Mouse (Mus musculus): ENCODE data around the gene Nedd9. TPM values are rescaled to one million over a fixed set of nuclear protein-coding genes. Genes with fewer than 3 reads are reported as not detected.

Nedd9 gene
- polyA plus RNA-seq, 1 experiment, result 39.4 TPM

DNA sequence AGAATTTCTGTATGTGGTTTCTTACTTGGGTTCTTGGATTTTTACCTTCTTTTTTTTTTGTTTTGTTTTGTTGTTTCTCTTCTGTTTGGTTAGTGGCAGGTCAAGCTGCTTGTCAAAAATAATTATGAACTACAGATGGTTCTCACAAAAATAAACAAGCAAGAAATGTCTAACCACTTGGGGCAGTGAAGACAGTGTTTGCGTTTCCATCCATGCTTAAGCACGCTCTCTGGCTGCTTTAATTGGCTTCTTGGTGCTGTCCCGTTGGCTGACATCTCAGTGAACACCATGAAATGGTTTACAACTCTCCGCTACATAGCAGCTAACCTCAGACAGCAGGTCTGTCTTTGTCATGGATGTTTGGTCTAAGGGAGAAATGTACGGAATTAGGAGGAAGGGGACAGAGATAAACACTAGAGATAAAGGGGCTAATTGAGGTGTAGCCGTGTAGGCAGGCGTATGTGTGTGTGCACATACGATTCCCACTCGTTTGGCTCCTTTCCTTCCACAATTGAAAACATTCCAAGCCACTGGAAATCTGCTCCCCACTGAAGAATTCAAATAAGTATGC, 2.6 kb upstream of the Nedd9 start:
- no peak for DNase-seq
- no peak for TF ChIP-seq POLR2A (IDR thresholded peaks at IDR 0.05; ENCODE audit: control insufficient read depth, extremely low read depth, insufficient read depth, low read length, poor library complexity)
- 95% methylated on average over 9 of the region's 9 CpGs for WGBS
- peaks cover 9% of the 10 kb centered on the region for H3K4me1 ChIP-seq (replicated peaks; ENCODE audit: control insufficient read depth, insufficient read depth, low read length)
- H3K4me3 ChIP-seq (ENCODE audit: control insufficient read depth, insufficient read depth, low read length), result no peak overlapping the region
- H3K27me3 ChIP-seq (ENCODE audit: control insufficient read depth, insufficient read depth, low read length), result no peaks in the 10 kb centered on the region
- H3K27ac ChIP-seq (ENCODE audit: control insufficient read depth, insufficient read depth, low read length), result no peak overlapping the region
- H3K36me3 ChIP-seq (ENCODE audit: control insufficient read depth, insufficient read depth, low read length), result no peaks in the 10 kb centered on the region

DNA sequence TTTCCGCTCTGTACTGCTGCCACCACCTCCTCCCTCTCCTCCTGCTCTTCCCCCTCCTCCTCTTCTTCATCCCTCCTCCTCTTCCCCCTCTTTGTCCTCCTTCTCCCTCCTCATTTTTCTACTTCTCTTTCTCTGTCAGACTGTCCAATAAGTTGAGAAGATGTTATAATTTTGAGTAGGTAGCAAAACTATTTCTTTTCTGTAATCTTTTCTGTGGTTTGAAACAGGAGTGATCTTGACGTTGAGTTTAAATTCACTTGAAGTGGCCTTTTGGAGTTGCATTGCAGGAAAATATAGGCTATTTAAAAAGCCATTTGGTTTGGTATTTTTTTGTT, 214 bp upstream of the Nedd9 start:
- no peak overlapping the region for H3K4me3 ChIP-seq (ENCODE audit: control insufficient read depth, insufficient read depth, low read length)
- no peaks in the 10 kb centered on the region for H3K36me3 ChIP-seq (ENCODE audit: control insufficient read depth, insufficient read depth, low read length)
- 7% methylated on average over 2 of the region's 2 CpGs for WGBS
- no peak for DNase-seq
- H3K4me1 ChIP-seq (replicated peaks; ENCODE audit: control insufficient read depth, insufficient read depth, low read length), result peaks cover 16% of the 10 kb centered on the region
- TF ChIP-seq POLR2A (IDR thresholded peaks at IDR 0.05; ENCODE audit: control insufficient read depth, extremely low read depth, insufficient read depth, low read length, poor library complexity), result no peak
- no peak for TF ChIP-seq CTCF (IDR thresholded peaks at IDR 0.05; ENCODE audit: borderline replicate concordance, control insufficient read depth, extremely low read depth, insufficient read depth, low read length, poor library complexity)
- no peaks in the 10 kb centered on the region for H3K27me3 ChIP-seq (ENCODE audit: control insufficient read depth, insufficient read depth, low read length)
- no peak overlapping the region for H3K27ac ChIP-seq (ENCODE audit: control insufficient read depth, insufficient read depth, low read length)

DNA sequence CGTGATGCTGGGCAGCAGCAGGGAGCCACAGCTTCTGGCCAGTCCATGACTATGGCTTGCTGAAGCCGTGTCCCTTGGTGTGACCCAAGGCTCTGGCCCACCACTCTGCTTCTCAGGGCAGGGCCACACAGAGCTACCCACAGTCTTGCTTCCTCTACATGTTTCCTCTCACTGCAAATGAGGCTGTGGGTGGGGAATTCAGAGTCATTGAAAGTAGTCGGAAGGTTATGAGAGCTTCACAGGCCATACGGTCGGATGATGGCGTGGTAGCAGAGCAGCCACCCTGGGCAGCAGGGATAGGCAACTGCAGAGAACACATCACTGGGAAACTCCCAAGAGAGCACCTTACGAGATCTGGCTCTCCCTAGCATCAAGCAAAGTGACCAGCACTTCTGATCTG, 3.2 kb downstream of the Nedd9 start:
- Histone ChIP-seq H3K27me3 (ENCODE audit: control insufficient read depth, insufficient read depth, low read length) (no peaks in the 10 kb centered on the region), H3K27ac (ENCODE audit: control insufficient read depth, insufficient read depth, low read length) (peak overlapping the region; percentile 48; the same call in 1 of the 2 replicates), H3K4me3 (ENCODE audit: control insufficient read depth, insufficient read depth, low read length) (no peak overlapping the region), H3K4me1 (replicated peaks; ENCODE audit: control insufficient read depth, insufficient read depth, low read length) (peaks cover 16% of the 10 kb centered on the region), H3K36me3 (ENCODE audit: control insufficient read depth, insufficient read depth, low read length) (no peaks in the 10 kb centered on the region)
- WGBS, result 83% methylated on average over 7 of the region's 7 CpGs
- DNase-seq, result no peak
- TF ChIP-seq POLR2A (IDR thresholded peaks at IDR 0.05; ENCODE audit: control insufficient read depth, extremely low read depth, insufficient read depth, low read length, poor library complexity) (no peak), CTCF (IDR thresholded peaks at IDR 0.05; ENCODE audit: borderline replicate concordance, control insufficient read depth, extremely low read depth, insufficient read depth, low read length, poor library complexity) (no peak)

DNA sequence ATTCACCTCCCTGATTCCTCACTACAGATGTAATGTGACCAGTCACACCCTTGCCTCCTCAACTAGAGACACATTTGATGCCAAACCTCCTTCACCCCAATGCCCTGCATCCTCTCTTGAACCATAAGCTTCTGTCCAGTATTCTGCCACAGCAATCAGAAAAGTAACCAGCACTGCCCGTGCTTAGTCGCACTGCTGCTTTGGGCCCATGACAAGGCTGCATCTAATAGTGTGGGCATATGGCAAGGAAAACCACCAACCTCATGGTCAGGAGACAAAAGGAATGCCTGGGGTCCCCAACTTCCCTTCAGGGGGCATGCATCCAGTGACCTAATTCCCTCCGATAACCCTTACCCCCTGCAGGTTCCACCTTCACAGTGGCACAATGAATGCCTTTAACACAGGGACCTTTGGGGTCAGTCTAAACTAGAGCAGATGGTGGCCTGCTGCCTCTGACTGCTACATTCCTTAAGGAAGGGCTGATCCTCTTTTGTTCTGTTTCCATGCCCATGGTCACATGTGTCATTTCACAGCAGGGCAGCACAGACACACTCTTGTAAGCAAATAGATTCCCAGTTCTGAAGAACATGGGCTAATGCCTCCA, 4.7 kb downstream of the Nedd9 start:
- H3K27me3 ChIP-seq (ENCODE audit: control insufficient read depth, insufficient read depth, low read length), result no peaks in the 10 kb centered on the region
- H3K36me3 ChIP-seq (ENCODE audit: control insufficient read depth, insufficient read depth, low read length), result no peaks in the 10 kb centered on the region
- H3K27ac ChIP-seq (ENCODE audit: control insufficient read depth, insufficient read depth, low read length), result no peak overlapping the region
- TF ChIP-seq CTCF (IDR thresholded peaks at IDR 0.05; ENCODE audit: borderline replicate concordance, control insufficient read depth, extremely low read depth, insufficient read depth, low read length, poor library complexity) (no peak), POLR2A (IDR thresholded peaks at IDR 0.05; ENCODE audit: control insufficient read depth, extremely low read depth, insufficient read depth, low read length, poor library complexity) (no peak)
- no peak for DNase-seq
- H3K4me3 ChIP-seq (ENCODE audit: control insufficient read depth, insufficient read depth, low read length), result no peak overlapping the region
- 95% methylated on average over 3 of the region's 3 CpGs for WGBS
- peaks cover 13% of the 10 kb centered on the region for H3K4me1 ChIP-seq (replicated peaks; ENCODE audit: control insufficient read depth, insufficient read depth, low read length)

DNA sequence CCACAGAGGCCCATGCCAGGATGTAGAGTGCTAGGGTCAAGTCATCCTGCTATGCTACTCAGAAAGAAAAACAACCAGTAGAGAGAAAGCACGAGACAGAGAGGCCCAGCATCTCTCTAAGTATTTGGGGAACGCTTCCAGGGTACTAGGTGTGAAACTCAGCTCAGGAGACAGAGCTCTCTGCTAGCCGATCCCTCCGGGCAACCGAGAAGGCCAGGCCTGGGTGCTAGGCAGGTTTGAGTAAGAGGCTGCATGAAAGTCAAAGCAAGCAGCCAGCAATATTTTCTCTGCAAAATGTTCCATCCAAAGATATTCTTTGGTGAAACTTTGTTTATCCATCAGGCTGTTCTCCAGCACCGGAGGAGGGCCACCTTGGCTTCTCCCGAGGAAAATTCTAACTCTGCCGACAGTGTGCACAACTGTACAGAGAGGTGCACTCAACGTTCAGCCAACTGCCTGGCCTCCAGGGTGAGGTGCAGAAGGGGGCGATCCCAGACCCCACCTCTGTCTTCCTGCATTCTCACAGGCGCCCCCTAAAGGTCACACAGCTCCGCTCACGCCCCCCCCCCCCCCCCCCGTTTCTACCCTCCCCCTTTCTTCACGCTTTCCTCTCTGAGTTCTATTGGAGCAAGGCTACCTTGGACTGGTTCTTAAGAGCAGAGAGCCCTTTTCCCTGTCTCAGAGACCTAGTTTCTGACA, 7.3 kb downstream of the Nedd9 start:
- no peak overlapping the region for H3K4me3 ChIP-seq (ENCODE audit: control insufficient read depth, insufficient read depth, low read length)
- DNase-seq, result no peak
- no peaks in the 10 kb centered on the region for H3K27me3 ChIP-seq (ENCODE audit: control insufficient read depth, insufficient read depth, low read length)
- WGBS, result 89% methylated on average over 15 of the region's 15 CpGs
- peaks cover 8% of the 10 kb centered on the region for H3K4me1 ChIP-seq (replicated peaks; ENCODE audit: control insufficient read depth, insufficient read depth, low read length)
- TF ChIP-seq CTCF (IDR thresholded peaks at IDR 0.05; ENCODE audit: borderline replicate concordance, control insufficient read depth, extremely low read depth, insufficient read depth, low read length, poor library complexity), result no peak
- H3K27ac ChIP-seq (ENCODE audit: control insufficient read depth, insufficient read depth, low read length), result no peak overlapping the region
- no peaks in the 10 kb centered on the region for H3K36me3 ChIP-seq (ENCODE audit: control insufficient read depth, insufficient read depth, low read length)

DNA sequence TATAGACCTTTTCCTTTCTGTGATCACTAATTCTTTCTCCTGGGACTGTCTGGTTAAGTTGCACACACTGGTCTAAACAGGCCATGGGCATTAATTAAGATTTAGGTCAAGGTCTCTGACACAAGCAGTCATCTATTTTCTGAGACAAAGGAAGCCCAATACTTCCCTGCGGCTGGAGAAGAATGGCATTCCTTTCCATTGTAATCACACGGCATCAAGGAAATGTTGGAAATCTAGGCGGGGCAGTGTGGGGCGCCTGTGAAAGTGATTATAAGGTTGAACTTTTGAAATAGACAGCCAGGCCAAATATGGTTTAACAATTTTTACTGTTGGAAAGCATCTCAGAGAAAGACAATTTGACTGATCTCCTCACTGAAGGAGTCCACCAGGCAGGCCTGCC, 10.9 kb downstream of the Nedd9 start:
- no peak overlapping the region for H3K4me3 ChIP-seq (ENCODE audit: control insufficient read depth, insufficient read depth, low read length)
- WGBS, result 96% methylated on average over 4 of the region's 4 CpGs
- no peak for TF ChIP-seq CTCF (IDR thresholded peaks at IDR 0.05; ENCODE audit: borderline replicate concordance, control insufficient read depth, extremely low read depth, insufficient read depth, low read length, poor library complexity)
- TF ChIP-seq POLR2A (IDR thresholded peaks at IDR 0.05; ENCODE audit: control insufficient read depth, extremely low read depth, insufficient read depth, low read length, poor library complexity), result no peak
- H3K27me3 ChIP-seq (ENCODE audit: control insufficient read depth, insufficient read depth, low read length), result no peaks in the 10 kb centered on the region
- DNase-seq, result no peak
- H3K4me1 ChIP-seq (replicated peaks; ENCODE audit: control insufficient read depth, insufficient read depth, low read length), result no peaks in the 10 kb centered on the region
- H3K36me3 ChIP-seq (ENCODE audit: control insufficient read depth, insufficient read depth, low read length), result no peaks in the 10 kb centered on the region
- H3K27ac ChIP-seq (ENCODE audit: control insufficient read depth, insufficient read depth, low read length), result no peak overlapping the region

Data from thymus, adult 2 months (tissue).